Mouse (Mus musculus) heart, embryonic 12.5 days (tissue): ENCODE measurements at regions not wholly inside any gene's neighbourhood (a gene's known extent, or its start where the extent isn't known, plus 50 kb on each side); places are given as distances from the start of the nearest gene placed in this dataset.

ENCODE experiments used
- ATAC-seq: fragments of 200-750 bp; cut with Nextera tagmentation; 2 replicates; pipeline ENCODE4 v1.8.0; 2017; ENCODE audit warnings: moderate TSS enrichment, moderate library complexity; ENCODE audit not compliant: insufficient number of reproducible peaks, low FRiP score
- H3K27ac ChIP-seq: fragments of 300-500 bp; sonication (generic); 2 replicates; pipeline ENCODE4 v1.5.1; 2016; ENCODE audit warnings: mild to moderate bottlenecking, moderate library complexity; ENCODE audit not compliant: poor library complexity, severe bottlenecking
- H3K27me3 ChIP-seq: fragments of 300-500 bp; sonication (generic); replicated peaks from 2 replicates; pipeline ENCODE4 v1.6.1; 2016; ENCODE audit warnings: mild to moderate bottlenecking, moderate library complexity
- H3K36me3 ChIP-seq: fragments of 300-500 bp; sonication (generic); 2 replicates; pipeline ENCODE4 v1.6.1; 2016; ENCODE audit warnings: mild to moderate bottlenecking, moderate library complexity
- H3K4me1 ChIP-seq: fragments of 300-500 bp; sonication (generic); replicated peaks from 2 replicates; pipeline ENCODE4 v1.6.1; 2016; ENCODE audit warnings: mild to moderate bottlenecking
- H3K4me2 ChIP-seq: fragments of 300-500 bp; sonication (generic); 2 replicates; pipeline ENCODE4 v1.6.1; 2016; ENCODE audit warnings: mild to moderate bottlenecking, moderate library complexity
- H3K4me3 ChIP-seq: fragments of 300-500 bp; sonication (generic); 2 replicates; pipeline ENCODE4 v1.5.1; 2016; ENCODE audit warnings: mild to moderate bottlenecking
- H3K9ac ChIP-seq: fragments of 300-500 bp; sonication (generic); 2 replicates; pipeline ENCODE4 v1.6.1; 2016; ENCODE audit warnings: mild to moderate bottlenecking, moderate library complexity
- H3K9me3 ChIP-seq: fragments of 300-500 bp; sonication (generic); replicated peaks from 2 replicates; pipeline ENCODE4 v1.6.1; 2016; ENCODE audit warnings: mild to moderate bottlenecking, moderate library complexity
- WGBS: fragments of 180-500 bp; shearing (Covaris S2); methylation state at CpG from one replicate; pipeline ENCODE4 v1.1.7; 2016; 5-methylcytosine and 5-hydroxymethylcytosine counted together

- Histone ChIP-seq H3K9ac (no peak overlapping the region), H3K9me3 (peaks cover 8% of the 10 kb centered on the region), H3K4me3 (no peak overlapping the region), H3K27me3 (no peaks in the 10 kb centered on the region), H3K27ac (no peak overlapping the region), H3K4me1 (0 out of 2 replicates have a peak, but pooled peaks cover 2% of the 10 kb centered on the region), H3K4me2 (no peak overlapping the region), H3K36me3 (no peaks in the 10 kb centered on the region)
- 84% methylated on average over 12 of the region's 12 CpGs for WGBS
- ATAC-seq: no peak
These were observed 298.5 kb downstream of the Gm11011 start for GRCm38 (mm10) chr2:169288891-169289605.

GRCm38 (mm10) chr2:169286701-169287100 is 300.8 kb downstream of the Gm11011 start:
- no peak overlapping the region for H3K9ac ChIP-seq
- H3K27ac ChIP-seq: no peak overlapping the region
- H3K4me3 ChIP-seq: no peak overlapping the region
- ATAC-seq: no peak
- H3K4me1 ChIP-seq: 0 out of 2 replicates have a peak, but pooled peaks cover 2% of the 10 kb centered on the region
- no peaks in the 10 kb centered on the region for H3K36me3 ChIP-seq
- H3K9me3 ChIP-seq: peaks cover 8% of the 10 kb centered on the region
- H3K27me3 ChIP-seq: no peaks in the 10 kb centered on the region
- 77% methylated on average over 7 of the region's 7 CpGs for WGBS
- no peak overlapping the region for H3K4me2 ChIP-seq

- Histone ChIP-seq H3K36me3 (no peaks in the 10 kb centered on the region), H3K27me3 (no peaks in the 10 kb centered on the region), H3K4me1 (no peaks in the 10 kb centered on the region), H3K4me3 (no peak overlapping the region), H3K9ac (no peak overlapping the region), H3K4me2 (no peak overlapping the region), H3K9me3 (0 out of 2 replicates have a peak, but pooled peaks cover 2% of the 10 kb centered on the region), H3K27ac (no peak overlapping the region)
- no peak for ATAC-seq
- WGBS: 77% methylated on average over 13 of the region's 13 CpGs
These were observed 304.9 kb downstream of the Gm11011 start for GRCm38 (mm10) chr2:169282508-169283117.

- Histone ChIP-seq H3K27ac (no peak overlapping the region), H3K4me3 (no peak overlapping the region), H3K4me1 (no peaks in the 10 kb centered on the region), H3K9ac (no peak overlapping the region), H3K4me2 (no peak overlapping the region), H3K9me3 (0 out of 2 replicates have a peak, but pooled peaks cover 4% of the 10 kb centered on the region), H3K27me3 (0 out of 2 replicates have a peak, but pooled peaks cover 6% of the 10 kb centered on the region), H3K36me3 (no peaks in the 10 kb centered on the region)
- ATAC-seq: no peak
- WGBS: 90% methylated on average over 4 of the region's 4 CpGs
These were observed 312.2 kb downstream of the Gm11011 start for GRCm38 (mm10) chr2:169275371-169275770.

GRCm38 (mm10) chr2:169274101-169274500 is 313.4 kb downstream of the Gm11011 start:
- H3K36me3 ChIP-seq: no peaks in the 10 kb centered on the region
- H3K4me2 ChIP-seq: no peak overlapping the region
- 0 out of 2 replicates have a peak, but pooled peaks cover 6% of the 10 kb centered on the region for H3K27me3 ChIP-seq
- no peak for ATAC-seq
- no peak overlapping the region for H3K4me3 ChIP-seq
- H3K9ac ChIP-seq: no peak overlapping the region
- H3K9me3 ChIP-seq: 0 out of 2 replicates have a peak, but pooled peaks cover 4% of the 10 kb centered on the region
- no peak overlapping the region for H3K27ac ChIP-seq
- 80% methylated on average over 1 of the region's 1 CpGs for WGBS
- H3K4me1 ChIP-seq: no peaks in the 10 kb centered on the region

- WGBS: 35% methylated on average over 6 of the region's 6 CpGs
- ATAC-seq: no peak
- H3K4me1 ChIP-seq: no peaks in the 10 kb centered on the region
- no peak overlapping the region for H3K9ac ChIP-seq
- no peak overlapping the region for H3K4me2 ChIP-seq
- 0 out of 2 replicates have a peak, but pooled peaks cover 6% of the 10 kb centered on the region for H3K27me3 ChIP-seq
- H3K9me3 ChIP-seq: peaks cover 2% of the 10 kb centered on the region; the same call in 1 of the 2 replicates
- no peak overlapping the region for H3K27ac ChIP-seq
- no peaks in the 10 kb centered on the region for H3K36me3 ChIP-seq
- no peak overlapping the region for H3K4me3 ChIP-seq
These were observed 314.9 kb downstream of the Gm11011 start for GRCm38 (mm10) chr2:169272622-169273021.

GRCm38 (mm10) chr2:169272018-169272417 is 315.5 kb downstream of the Gm11011 start:
- WGBS: 45% methylated on average over 4 of the region's 4 CpGs
- Histone ChIP-seq H3K4me1 (no peaks in the 10 kb centered on the region), H3K4me3 (no peak overlapping the region), H3K4me2 (no peak overlapping the region), H3K9me3 (no peaks in the 10 kb centered on the region; the same call in 1 of the 2 replicates), H3K36me3 (no peaks in the 10 kb centered on the region), H3K27ac (no peak overlapping the region), H3K9ac (no peak overlapping the region), H3K27me3 (0 out of 2 replicates have a peak, but pooled peaks cover 6% of the 10 kb centered on the region)
- ATAC-seq: no peak

GRCm38 (mm10) chr2:169260636-169261035 is 305.2 kb upstream of the Zfp64 start:
- no peak for ATAC-seq
- Histone ChIP-seq H3K9me3 (0 out of 2 replicates have a peak, but pooled peaks cover 2% of the 10 kb centered on the region), H3K27ac (no peak overlapping the region), H3K4me2 (no peak overlapping the region), H3K27me3 (no peaks in the 10 kb centered on the region), H3K36me3 (no peaks in the 10 kb centered on the region), H3K4me3 (no peak overlapping the region), H3K4me1 (no peaks in the 10 kb centered on the region), H3K9ac (no peak overlapping the region)
- 79% methylated on average over 4 of the region's 4 CpGs for WGBS

- ATAC-seq: no peak
- Histone ChIP-seq H3K4me2 (no peak overlapping the region), H3K27ac (no peak overlapping the region), H3K27me3 (no peaks in the 10 kb centered on the region), H3K36me3 (no peaks in the 10 kb centered on the region), H3K9ac (no peak overlapping the region), H3K4me1 (no peaks in the 10 kb centered on the region), H3K4me3 (no peak overlapping the region), H3K9me3 (peaks cover 4% of the 10 kb centered on the region; the same call in 1 of the 2 replicates)
These were observed 289.2 kb upstream of the Zfp64 start for GRCm38 (mm10) chr2:169244572-169244971.

- H3K36me3 ChIP-seq: no peaks in the 10 kb centered on the region
- no peak overlapping the region for H3K4me3 ChIP-seq
- 78% methylated on average over 9 of the region's 9 CpGs for WGBS
- no peak overlapping the region for H3K9ac ChIP-seq
- no peak overlapping the region for H3K4me2 ChIP-seq
- peaks cover 4% of the 10 kb centered on the region; the same call in 1 of the 2 replicates for H3K9me3 ChIP-seq
- no peaks in the 10 kb centered on the region for H3K4me1 ChIP-seq
- no peak for ATAC-seq
- no peak overlapping the region for H3K27ac ChIP-seq
- H3K27me3 ChIP-seq: no peaks in the 10 kb centered on the region
These were observed 288.6 kb upstream of the Zfp64 start for GRCm38 (mm10) chr2:169243981-169244380.

GRCm38 (mm10) chr2:169237856-169238255 is 282.5 kb upstream of the Zfp64 start:
- no peak overlapping the region for H3K4me3 ChIP-seq
- no peak for ATAC-seq
- 88% methylated on average over 4 of the region's 4 CpGs for WGBS

More at GRCm38 (mm10) chr2:169237856-169238255, 282.5 kb upstream of the Zfp64 start:
- Histone ChIP-seq H3K4me2 (no peak overlapping the region), H3K9me3 (0 out of 2 replicates have a peak, but pooled peaks cover 6% of the 10 kb centered on the region), H3K27me3 (no peaks in the 10 kb centered on the region), H3K27ac (no peak overlapping the region), H3K36me3 (no peaks in the 10 kb centered on the region), H3K9ac (no peak overlapping the region), H3K4me1 (no peaks in the 10 kb centered on the region)
